Mouse (Mus musculus): ENCODE measurements around the gene Pigf. TPM values are rescaled to one million over a fixed set of nuclear protein-coding genes. Genes with fewer than 3 reads are reported as not detected.

The Pigf gene
- polyA plus RNA-seq, 2 experiments = 21.6 to 30.5 TPM

DNA sequence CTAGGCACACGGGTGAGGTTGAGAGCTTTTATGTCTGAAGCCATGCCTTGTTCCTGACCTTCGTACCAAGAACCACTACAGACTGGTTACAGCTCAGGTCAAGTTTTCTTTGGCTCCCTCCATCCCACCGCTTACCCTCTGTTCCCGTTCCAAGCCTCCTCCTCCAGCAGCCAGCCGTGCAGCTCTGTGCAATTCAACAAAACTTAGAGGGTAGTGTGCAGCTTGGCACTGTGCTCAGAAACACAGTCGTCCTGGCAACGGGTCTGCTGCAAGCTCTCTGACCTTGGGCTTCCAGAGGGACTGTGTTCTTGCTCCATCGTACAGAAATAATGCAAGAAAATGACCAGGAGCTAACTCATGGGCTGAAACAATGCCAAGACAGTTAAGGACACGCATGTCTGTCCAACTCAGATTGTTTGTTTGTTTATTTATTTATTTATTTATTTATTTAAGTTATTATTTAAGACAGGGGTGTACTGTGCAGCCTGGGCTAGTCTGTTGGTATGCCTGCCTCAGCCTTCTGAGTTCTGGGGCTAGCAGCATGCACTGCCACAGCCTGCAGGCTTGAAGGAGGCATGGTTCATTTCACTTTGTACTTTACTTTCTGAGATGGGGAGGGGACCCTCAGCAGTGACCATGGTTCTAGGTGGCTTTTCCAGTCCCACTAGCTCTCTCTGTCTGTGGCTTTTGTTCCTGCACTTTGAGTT lies 25.4 kb upstream of the Pigf start:
- Histone ChIP-seq H3K9me3 (ENCODE audit: control insufficient read depth, low read length) (no peaks in the 10 kb centered on the region), H3K4me2 (replicated peaks; ENCODE audit: low read depth, low read length, severe bottlenecking) (no peak overlapping the region), H3K36me3 (ENCODE audit: control insufficient read depth, insufficient read depth, low read length) (no peaks in the 10 kb centered on the region), H3K27ac (replicated peaks; ENCODE audit: low read depth, low read length) (no peak overlapping the region), H3K4me3 (replicated peaks; ENCODE audit: low read length) (no peak overlapping the region), H3K27me3 (ENCODE audit: control insufficient read depth, insufficient read depth, low read length) (no peaks in the 10 kb centered on the region), H3K9ac (ENCODE audit: low read depth, low read length, severe bottlenecking) (no peak overlapping the region), H3K4me1 (ENCODE audit: control insufficient read depth, insufficient read depth, low read length) (peaks cover 9% of the 10 kb centered on the region)
- WGBS = 67% methylated on average over 9 of the region's 9 CpGs
- ATAC-seq (ENCODE audit: low FRiP score, low read depth) = no peak
- TF ChIP-seq POLR2A (IDR thresholded peaks at IDR 0.05; ENCODE audit: borderline replicate concordance, extremely low read depth, insufficient read depth, insufficient read length) = no peak
- DNase-seq (ENCODE audit: low spot score) = peak; percentile 16

DNA sequence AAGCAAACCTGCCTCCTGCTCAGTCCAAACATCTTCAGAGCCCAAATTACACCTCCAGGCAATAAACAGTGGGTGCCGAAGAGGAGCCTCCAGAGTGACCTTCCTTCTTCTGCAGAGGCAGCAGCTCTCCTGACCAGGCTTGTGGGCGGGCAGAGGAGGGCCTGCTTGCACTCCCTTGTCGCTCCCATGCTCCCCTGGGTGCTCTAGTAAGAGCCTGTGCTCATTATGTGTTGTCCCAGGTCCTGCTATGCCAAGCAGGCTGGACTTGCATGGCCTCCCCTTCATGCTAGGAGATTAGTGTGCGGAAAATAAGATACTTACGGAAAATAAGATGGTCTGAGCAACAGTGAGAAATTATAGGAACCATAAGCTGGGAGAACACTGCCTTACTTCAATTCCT lies 24.5 kb upstream of the Pigf start:
- no peak for TF ChIP-seq POLR2A (IDR thresholded peaks at IDR 0.05; ENCODE audit: borderline replicate concordance, extremely low read depth, insufficient read depth, insufficient read length)
- no peak for ATAC-seq (ENCODE audit: low FRiP score, low read depth)
- no peak overlapping the region for H3K9ac ChIP-seq (ENCODE audit: low read depth, low read length, severe bottlenecking)
- no peaks in the 10 kb centered on the region for H3K27me3 ChIP-seq (ENCODE audit: control insufficient read depth, insufficient read depth, low read length)
- H3K4me1 ChIP-seq (ENCODE audit: control insufficient read depth, insufficient read depth, low read length) = peaks cover 3% of the 10 kb centered on the region; the same call in 1 of the 2 replicates
- H3K4me3 ChIP-seq (replicated peaks; ENCODE audit: low read length) = no peak overlapping the region
- H3K4me2 ChIP-seq (replicated peaks; ENCODE audit: low read depth, low read length, severe bottlenecking) = no peak overlapping the region
- no peaks in the 10 kb centered on the region for H3K9me3 ChIP-seq (ENCODE audit: control insufficient read depth, low read length)
- no peak for DNase-seq (ENCODE audit: low spot score)
- no peak overlapping the region for H3K27ac ChIP-seq (replicated peaks; ENCODE audit: low read depth, low read length)
- no peaks in the 10 kb centered on the region for H3K36me3 ChIP-seq (ENCODE audit: control insufficient read depth, insufficient read depth, low read length)
- WGBS = 51% methylated on average over 5 of the region's 5 CpGs

DNA sequence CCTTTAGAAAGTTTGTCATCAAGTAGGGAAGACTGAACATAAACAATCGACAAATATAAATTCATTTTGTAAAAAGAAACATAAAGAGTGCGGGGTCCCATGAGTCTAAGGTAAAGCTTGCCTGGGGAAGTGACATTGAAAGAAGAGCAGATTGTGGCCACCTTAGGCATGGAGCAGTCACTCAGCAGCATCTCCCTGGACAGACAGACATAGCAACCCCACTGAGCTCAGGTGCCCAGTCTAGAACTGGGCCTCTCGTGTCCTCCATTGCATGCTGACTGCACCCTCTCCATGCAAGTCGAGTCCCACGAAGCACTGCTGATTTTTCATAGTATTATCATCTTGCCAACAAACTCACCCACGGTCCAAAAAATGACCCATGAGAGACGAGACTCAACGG lies 19.6 kb upstream of the Pigf start:
- H3K27me3 ChIP-seq (ENCODE audit: control insufficient read depth, insufficient read depth, low read length) = no peaks in the 10 kb centered on the region
- H3K9ac ChIP-seq (ENCODE audit: low read depth, low read length, severe bottlenecking) = no peak overlapping the region
- WGBS = 80% methylated on average over 8 of the region's 8 CpGs
- no peak overlapping the region for H3K4me2 ChIP-seq (replicated peaks; ENCODE audit: low read depth, low read length, severe bottlenecking)
- no peak overlapping the region for H3K27ac ChIP-seq (replicated peaks; ENCODE audit: low read depth, low read length)
- ATAC-seq (ENCODE audit: low FRiP score, low read depth) (no peak), DNase-seq (ENCODE audit: low spot score) (no peak)
- no peak for TF ChIP-seq POLR2A (IDR thresholded peaks at IDR 0.05; ENCODE audit: borderline replicate concordance, extremely low read depth, insufficient read depth, insufficient read length)
- H3K9me3 ChIP-seq (ENCODE audit: control insufficient read depth, low read length) = no peaks in the 10 kb centered on the region
- no peaks in the 10 kb centered on the region for H3K36me3 ChIP-seq (ENCODE audit: control insufficient read depth, insufficient read depth, low read length)
- H3K4me1 ChIP-seq (ENCODE audit: control insufficient read depth, insufficient read depth, low read length) = peaks cover under 1% of the 10 kb centered on the region; the same call in 1 of the 2 replicates
- no peak overlapping the region for H3K4me3 ChIP-seq (replicated peaks; ENCODE audit: low read length)

DNA sequence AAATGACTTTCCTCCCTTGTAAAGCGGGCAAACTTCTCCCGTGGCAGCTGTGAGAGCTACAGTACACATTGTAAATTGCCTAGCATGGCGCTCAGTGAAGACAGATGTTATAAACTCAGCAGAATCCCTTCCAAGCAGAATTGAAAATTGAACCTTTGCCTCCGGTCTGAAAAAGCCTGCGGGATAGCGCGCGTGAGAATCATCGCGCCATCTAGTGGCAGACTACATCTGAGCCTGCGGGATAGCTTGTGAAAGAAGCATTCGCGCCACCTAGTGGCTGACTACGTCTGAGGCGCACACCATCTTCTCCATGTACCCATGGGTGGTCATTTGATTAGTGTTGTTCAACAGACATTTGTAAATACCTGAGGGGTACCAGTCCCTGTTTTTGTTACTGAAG lies 19.2 kb upstream of the Pigf start:
- Histone ChIP-seq H3K4me2 (replicated peaks; ENCODE audit: low read depth, low read length, severe bottlenecking) (no peak overlapping the region), H3K9ac (ENCODE audit: low read depth, low read length, severe bottlenecking) (no peak overlapping the region), H3K9me3 (ENCODE audit: control insufficient read depth, low read length) (no peaks in the 10 kb centered on the region), H3K27ac (replicated peaks; ENCODE audit: low read depth, low read length) (no peak overlapping the region), H3K36me3 (ENCODE audit: control insufficient read depth, insufficient read depth, low read length) (no peaks in the 10 kb centered on the region), H3K27me3 (ENCODE audit: control insufficient read depth, insufficient read depth, low read length) (no peaks in the 10 kb centered on the region), H3K4me3 (replicated peaks; ENCODE audit: low read length) (no peak overlapping the region), H3K4me1 (ENCODE audit: control insufficient read depth, insufficient read depth, low read length) (no peaks in the 10 kb centered on the region)
- WGBS = 1% methylated on average over 15 of the region's 15 CpGs
- TF ChIP-seq POLR2A (IDR thresholded peaks at IDR 0.05; ENCODE audit: borderline replicate concordance, extremely low read depth, insufficient read depth, insufficient read length) = no peak
- ATAC-seq (ENCODE audit: low FRiP score, low read depth) = peak; percentile 89
- peak; percentile 96 for DNase-seq (ENCODE audit: low spot score)

DNA sequence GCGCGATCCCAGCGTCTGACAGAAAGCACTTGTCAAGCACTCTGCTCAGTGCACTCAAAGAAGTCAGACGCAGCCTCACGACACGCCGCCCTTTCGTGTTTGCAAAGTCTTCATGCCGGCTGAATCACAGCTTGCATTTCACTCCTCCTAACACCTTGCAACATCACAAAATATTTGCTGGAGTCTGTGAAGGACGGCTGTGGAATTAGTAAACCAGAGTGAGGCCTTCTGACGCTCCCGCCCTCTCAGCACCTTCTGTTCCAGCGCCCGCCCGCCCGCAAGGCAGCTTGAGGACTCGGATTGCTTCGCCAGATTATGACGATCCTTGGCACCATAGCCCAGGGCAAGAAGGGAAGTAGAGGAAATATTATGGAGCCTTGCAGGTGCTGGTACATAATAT lies 16.5 kb upstream of the Pigf start:
- TF ChIP-seq POLR2A (IDR thresholded peaks at IDR 0.05; ENCODE audit: borderline replicate concordance, extremely low read depth, insufficient read depth, insufficient read length) = no peak
- Histone ChIP-seq H3K27ac (replicated peaks; ENCODE audit: low read depth, low read length) (no peak overlapping the region), H3K27me3 (ENCODE audit: control insufficient read depth, insufficient read depth, low read length) (no peaks in the 10 kb centered on the region), H3K9me3 (ENCODE audit: control insufficient read depth, low read length) (no peaks in the 10 kb centered on the region), H3K4me1 (ENCODE audit: control insufficient read depth, insufficient read depth, low read length) (no peaks in the 10 kb centered on the region), H3K9ac (ENCODE audit: low read depth, low read length, severe bottlenecking) (no peak overlapping the region), H3K4me3 (replicated peaks; ENCODE audit: low read length) (no peak overlapping the region), H3K4me2 (replicated peaks; ENCODE audit: low read depth, low read length, severe bottlenecking) (no peak overlapping the region), H3K36me3 (ENCODE audit: control insufficient read depth, insufficient read depth, low read length) (peaks cover 5% of the 10 kb centered on the region; the same call in 1 of the 2 replicates)
- no peak for DNase-seq (ENCODE audit: low spot score)
- ATAC-seq (ENCODE audit: low FRiP score, low read depth) = no peak
- 65% methylated on average over 19 of the region's 19 CpGs for WGBS
